Mouse (Mus musculus) embryonic fibroblast, embryonic 13.5 days (primary cell): ENCODE results near the gene Sppl3.

Experiments used
- CTCF ChIP-seq: IDR thresholded peaks from 2 replicates; pipeline ENCODE4 v1.5.1; 2011; ENCODE audit warnings: mild to moderate bottlenecking, control low read depth, low read length, moderate library complexity, borderline replicate concordance; ENCODE audit not compliant: insufficient read depth
- POLR2A ChIP-seq: IDR thresholded peaks from 2 replicates; pipeline ENCODE4 v1.6.1; 2011; ENCODE audit warnings: low read depth, mild to moderate bottlenecking, control low read depth, low read length, moderate library complexity

GRCm38 (mm10) chr5:115050776-115051175 is 39.8 kb downstream of the Sppl3 start:
- TF ChIP-seq CTCF (no peak), POLR2A (no peak)
